Mouse (Mus musculus): ENCODE measurements around the gene Clk1. TPM values are rescaled to one million over a fixed set of nuclear protein-coding genes. Genes with fewer than 3 reads are reported as not detected.
A peak's percentile ranks its signal among the peaks of the same experiment; 100 is the strongest.

Gene Clk1
- total RNA-seq (2021), result 10 to 100 TPM; 30.6 to 38.9 TPM
- long read RNA-seq, experiment 1, partial matches to known transcripts, result 0 of 5 reads
- long read RNA-seq, experiment 1, other reads (novel, unspliced or antisense), result 1 of 5 reads
- long read RNA-seq, experiment 2, full-length matches to known transcripts, result 6 of 11 reads
- long read RNA-seq, experiment 2, partial matches to known transcripts, result 4 of 11 reads
- long read RNA-seq, experiment 2, other reads (novel, unspliced or antisense), result 1 of 11 reads

- peak; percentile 97 to 99 for DNase-seq
- intact Hi-C loops (cut with DNase I), result no loop called here
Observed at GRCm38 (mm10) chr1:58423371-58424248, at the start of gene Clk1. Gene Clk1, minus strand, starts transcription at chr1:58424066.

- DNase-seq, result no peak
- intact Hi-C loops (cut with DNase I), result no loop called here
Observed at GRCm38 (mm10) chr1:58465561-58465960, 41.7 kb upstream of the Clk1 start.

DNA sequence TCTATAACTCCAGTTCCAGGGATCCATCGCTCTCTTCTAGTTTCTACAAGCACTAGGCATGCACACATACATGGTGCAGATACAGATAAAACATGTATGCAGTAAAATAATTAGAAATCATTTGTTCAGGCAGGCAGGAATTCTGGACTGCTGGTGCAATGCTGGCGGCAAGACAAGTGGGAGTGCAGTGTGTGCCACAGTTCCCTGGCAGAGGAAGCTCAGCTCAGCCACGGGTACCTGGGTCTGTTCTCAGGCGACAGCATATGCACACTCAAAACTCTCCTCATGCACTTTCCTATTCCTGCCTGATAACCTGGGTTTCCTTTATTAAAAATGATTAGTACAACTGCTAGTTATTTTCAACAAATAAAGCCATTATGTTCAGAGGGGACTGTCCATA, 41.2 kb upstream of the Clk1 start:
- intact Hi-C loops (cut with DNase I), result no loop called here
- DNase-seq, result no peak

DNA sequence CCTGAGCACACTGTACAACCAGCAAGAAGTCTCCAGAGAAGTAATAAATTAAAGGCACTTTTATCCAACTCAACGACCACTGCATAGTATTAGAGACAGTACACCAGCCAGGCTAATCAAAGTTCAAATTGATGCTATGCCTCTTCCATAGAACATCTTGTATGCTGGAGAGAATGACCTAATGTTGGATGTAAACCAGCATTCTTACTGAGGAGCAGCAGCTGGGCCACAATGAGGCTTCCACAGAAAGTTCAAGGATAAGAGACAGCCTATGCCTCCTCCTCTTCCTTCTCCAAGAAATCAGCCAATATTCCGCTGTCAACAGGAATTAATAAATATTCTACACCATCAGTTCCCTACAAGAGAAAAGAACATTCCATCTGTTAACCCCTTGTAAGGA, 40.1 kb upstream of the Clk1 start:
- intact Hi-C loops (cut with DNase I), result no loop called here
- no peak for DNase-seq

GRCm38 (mm10) chr1:58460566-58460965, 36.7 kb upstream of the Clk1 start:
- no peak for DNase-seq
- intact Hi-C loops (cut with DNase I), result no loop called here

DNA sequence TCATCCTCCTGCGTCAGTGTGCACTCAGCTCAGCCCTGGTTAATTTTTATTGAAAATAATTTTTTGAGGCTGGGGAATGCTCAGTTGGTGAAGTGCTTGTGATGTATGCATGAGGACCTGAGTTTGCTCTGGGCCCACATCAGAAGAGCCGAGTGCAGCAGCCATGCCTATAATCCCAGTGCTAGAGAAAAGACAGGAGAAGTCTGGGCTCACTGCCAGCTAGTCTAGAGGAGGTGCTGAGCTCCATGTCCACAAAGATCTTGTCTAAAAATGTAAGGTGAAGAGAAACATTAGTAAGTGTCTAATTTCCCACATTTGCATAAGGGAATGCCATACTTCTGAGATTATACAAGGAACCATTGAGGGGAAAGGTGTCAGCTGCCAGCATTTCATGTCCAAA, 35.0 kb upstream of the Clk1 start:
- intact Hi-C loops (cut with DNase I), result no loop called here
- no peak for DNase-seq

GRCm38 (mm10) chr1:58458175-58458574, 34.3 kb upstream of the Clk1 start:
- no peak for DNase-seq
- intact Hi-C loops (cut with DNase I), result no loop called here

DNA sequence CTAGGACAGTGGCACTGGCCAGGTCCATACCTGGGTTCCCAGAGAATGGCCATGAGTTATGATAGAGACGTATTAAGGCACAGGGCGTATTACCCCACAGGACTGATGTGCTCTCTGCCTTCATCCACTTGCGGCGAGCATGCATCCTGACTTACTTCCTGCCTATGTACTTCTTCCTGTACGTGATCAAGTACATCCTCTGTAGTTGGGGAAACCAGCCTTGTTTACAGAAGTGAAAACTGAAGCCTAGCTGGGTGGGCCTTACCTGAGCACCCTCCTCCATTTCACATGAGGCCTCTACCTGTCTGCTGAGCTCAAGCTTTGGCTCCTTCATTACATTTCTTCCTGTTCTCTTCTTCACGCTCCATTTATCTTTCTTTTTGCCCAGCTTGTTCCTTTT, 30.4 kb upstream of the Clk1 start:
- intact Hi-C loops (cut with DNase I), result no loop called here
- no peak for DNase-seq

GRCm38 (mm10) chr1:58448396-58448795, 24.5 kb upstream of the Clk1 start:
- no peak for DNase-seq
- intact Hi-C loops (cut with DNase I), result no loop called here

DNA sequence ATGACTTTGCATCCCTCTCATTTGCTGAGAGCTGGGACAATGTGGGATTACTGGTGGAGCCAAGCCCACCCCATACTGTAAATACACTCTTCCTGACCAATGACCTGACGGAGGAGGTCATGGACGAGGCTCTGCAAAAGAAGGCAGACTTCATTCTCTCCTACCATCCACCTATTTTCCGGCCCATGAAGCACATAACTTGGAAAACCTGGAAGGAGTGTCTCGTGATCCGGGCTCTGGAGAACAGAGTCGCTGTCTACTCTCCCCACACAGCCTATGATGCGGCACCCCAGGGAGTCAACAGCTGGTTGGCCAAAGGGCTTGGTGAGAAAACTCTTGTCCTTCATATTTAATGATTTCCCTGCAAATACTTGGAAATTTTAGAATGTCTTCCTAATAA, 23.9 kb upstream of the Clk1 start:
- intact Hi-C loops (cut with DNase I), result no loop called here
- DNase-seq, result no peak

- intact Hi-C loops (cut with DNase I), result no loop called here
- no peak for DNase-seq
Observed at GRCm38 (mm10) chr1:58445861-58446260, 22.0 kb upstream of the Clk1 start.

DNA sequence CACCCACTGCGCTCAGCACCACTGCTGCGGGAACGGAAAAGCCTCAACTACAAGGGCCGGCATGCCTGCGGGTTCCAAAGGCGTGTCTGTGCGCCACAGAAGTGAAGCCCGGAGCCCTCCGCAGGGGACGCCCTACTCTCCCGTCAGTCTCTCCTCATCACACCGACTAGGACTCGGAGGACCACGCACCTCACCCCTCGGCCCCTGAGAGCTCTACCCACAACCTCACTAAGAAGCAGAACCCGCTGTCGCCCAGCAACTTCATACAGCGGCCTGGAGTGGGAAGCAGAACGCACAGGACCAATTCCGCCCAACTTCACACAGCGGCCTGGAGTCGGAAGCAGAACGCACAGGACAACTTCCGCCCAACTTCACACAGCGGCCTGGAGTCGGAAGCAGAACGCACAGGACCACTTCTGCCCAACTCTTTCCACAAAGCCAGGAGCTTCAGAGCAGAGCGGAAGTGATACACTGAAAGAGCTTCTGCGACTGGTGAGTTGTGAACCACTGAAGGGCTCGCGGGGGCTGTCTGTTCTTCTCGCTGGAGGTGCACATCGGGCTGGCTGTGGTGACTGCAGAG, 21.4 kb upstream of the Clk1 start, which contains the start of the genes Nif3l1 and Ppil3:
Nif3l1 (plus strand) TSS at position 9 of the 580 bp plus-strand sequence.
Ppil3 (minus strand) TSS at position 344 of the 580 bp plus-strand sequence.
- DNase-seq, result peak; percentile 66 to 84
- intact Hi-C loops (cut with DNase I), result no loop called here

GRCm38 (mm10) chr1:58444691-58445090, 20.8 kb upstream of the Clk1 start:
- intact Hi-C loops (cut with DNase I), result no loop called here
- no peak for DNase-seq

DNA sequence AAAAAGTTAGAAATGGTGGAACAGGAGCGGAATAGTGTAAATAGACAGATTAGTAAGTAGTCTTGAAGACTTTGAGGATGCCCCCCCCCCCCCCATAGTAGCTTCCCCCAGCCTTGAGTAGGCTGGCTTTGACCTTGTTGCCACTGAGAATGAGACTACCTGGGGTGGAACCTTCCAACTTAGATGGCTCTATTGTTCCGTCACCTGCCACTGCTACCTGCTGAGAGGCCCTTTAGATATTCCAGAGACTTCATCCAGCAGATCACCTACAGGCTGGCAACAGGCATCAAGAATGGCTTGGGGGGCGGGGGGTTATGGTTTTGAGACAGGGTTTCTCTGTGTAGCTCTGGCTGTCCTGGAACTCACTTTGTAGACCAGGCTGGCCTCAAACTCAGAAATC, 685 bp upstream of the Clk1 start:
- intact Hi-C loops (cut with DNase I), result no loop called here
- DNase-seq, result no peak

GRCm38 (mm10) chr1:58422879-58423278, 987 bp downstream of the Clk1 start:
- intact Hi-C loops (cut with DNase I), result no loop called here
- no peak for DNase-seq

DNA sequence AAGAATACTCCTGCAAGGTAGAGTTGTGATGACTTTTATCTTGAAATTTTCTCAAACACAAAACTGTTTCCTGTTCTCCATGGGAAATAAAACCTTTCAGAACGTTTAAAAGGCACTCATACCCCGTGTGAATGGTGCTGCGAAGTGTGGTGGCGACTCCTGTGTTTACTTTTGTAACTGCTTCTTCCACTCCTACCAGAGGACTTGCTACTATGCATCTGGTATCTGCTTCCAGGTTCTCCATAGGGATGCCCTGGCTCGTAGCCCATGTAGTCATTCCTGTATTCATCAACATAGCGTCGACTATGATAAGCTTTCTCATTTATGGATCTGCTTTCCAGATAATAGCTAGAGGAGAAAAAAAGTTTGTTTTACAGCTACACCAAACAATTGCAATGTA, 2.9 kb downstream of the Clk1 start:
- intact Hi-C loops (cut with DNase I), result no loop called here
- no peak for DNase-seq

- intact Hi-C loops (cut with DNase I), result no loop called here
- DNase-seq, result no peak
Observed at GRCm38 (mm10) chr1:58420032-58420431, 3.8 kb downstream of the Clk1 start.

GRCm38 (mm10) chr1:58416048-58416447, 7.8 kb downstream of the Clk1 start:
- intact Hi-C loops (cut with DNase I), result no loop called here
- DNase-seq, result no peak

DNA sequence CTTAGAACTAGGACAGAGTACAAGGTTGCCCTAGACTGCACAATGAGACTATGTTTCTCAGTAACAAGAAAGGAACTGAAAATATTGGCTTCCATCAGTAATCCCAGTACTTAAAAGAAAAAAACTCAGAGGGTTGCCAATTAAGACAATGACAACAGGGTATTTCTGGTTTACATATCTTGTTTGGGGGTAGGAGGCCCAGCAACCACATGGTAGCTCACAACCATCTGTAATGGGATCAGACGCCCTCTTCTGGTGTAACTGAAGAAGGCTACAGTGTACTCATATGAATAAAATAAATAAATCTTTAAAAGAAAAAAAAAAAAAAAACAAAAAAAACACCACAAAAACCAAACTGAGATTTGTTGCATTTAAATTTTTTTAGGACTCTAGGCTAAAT, 8.4 kb downstream of the Clk1 start:
- DNase-seq, result no peak
- intact Hi-C loops (cut with DNase I), result no loop called here

DNA sequence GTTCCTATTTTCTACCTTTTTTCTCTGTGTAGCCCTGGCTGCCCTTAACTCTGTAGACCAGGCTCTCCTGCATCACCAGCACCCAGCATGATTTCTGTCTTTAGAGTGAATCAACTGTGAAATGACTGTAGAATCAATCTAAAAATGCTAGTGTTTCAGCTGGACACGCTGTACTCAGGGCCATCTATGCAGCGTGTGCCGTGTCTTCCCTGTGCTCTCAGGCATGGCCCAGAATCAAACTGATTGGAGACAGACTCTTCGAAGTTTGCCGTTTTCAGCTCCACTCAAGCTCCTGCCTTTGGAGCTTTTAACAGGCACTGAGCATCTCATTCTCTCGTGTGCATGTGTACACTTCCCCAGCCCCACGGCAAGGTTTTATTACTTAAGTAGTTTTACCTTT, 13.1 kb downstream of the Clk1 start:
- DNase-seq, result no peak
- intact Hi-C loops (cut with DNase I), result no loop called here

GRCm38 (mm10) chr1:58410198-58410588, 13.7 kb downstream of the Clk1 start:
- intact Hi-C loops (cut with DNase I), result no loop called here
- DNase-seq, result no peak
